Mouse (Mus musculus) hindbrain, embryonic 11.5 days (tissue): ENCODE results near the gene Zfp316. TPM values are rescaled to one million over a fixed set of nuclear protein-coding genes. Genes with fewer than 3 reads are reported as not detected.

Source experiments
- ATAC-seq: fragments of 200-750 bp; cut with Nextera tagmentation; 2 replicates; pipeline ENCODE4 v1.8.0; 2017; ENCODE audit warnings: mild to moderate bottlenecking, moderate TSS enrichment, moderate library complexity; ENCODE audit not compliant: low FRiP score
- DNase-seq: peaks from one replicate; pipeline ENCODE4 v3.0.0-alpha.2; 2015; ENCODE audit warnings: low spot score
- H3K27ac ChIP-seq: fragments of 300-500 bp; sonication (generic); 2 replicates; pipeline ENCODE4 v1.5.1; 2014; ENCODE audit warnings: mild to moderate bottlenecking, low read depth, low read length
- H3K27me3 ChIP-seq: fragments of 300-500 bp; sonication (generic); 2 replicates; pipeline ENCODE4 v1.6.1; 2014; ENCODE audit warnings: mild to moderate bottlenecking, low read length, moderate library complexity, mixed read lengths; ENCODE audit not compliant: control insufficient read depth, insufficient read depth
- H3K36me3 ChIP-seq: fragments of 300-500 bp; sonication (generic); 2 replicates; pipeline ENCODE4 v1.6.1; 2014; ENCODE audit warnings: mild to moderate bottlenecking, low read length, moderate library complexity, mixed read lengths; ENCODE audit not compliant: control insufficient read depth, insufficient read depth
- H3K4me1 ChIP-seq: fragments of 300-500 bp; sonication (generic); replicated peaks from 2 replicates; pipeline ENCODE4 v1.6.1; 2014; ENCODE audit warnings: low read length, mixed read lengths; ENCODE audit not compliant: control insufficient read depth, insufficient read depth
- H3K4me2 ChIP-seq: fragments of 300-500 bp; sonication (generic); replicated peaks from 2 replicates; pipeline ENCODE4 v1.6.1; 2014; ENCODE audit warnings: mild to moderate bottlenecking, low read depth, low read length
- H3K4me3 ChIP-seq: fragments of 300-500 bp; sonication (generic); 2 replicates; pipeline ENCODE4 v1.5.1; 2014; ENCODE audit warnings: low read depth, low read length
- H3K9ac ChIP-seq: fragments of 300-500 bp; sonication (generic); 2 replicates; pipeline ENCODE4 v1.6.1; 2014; ENCODE audit warnings: low read depth, low read length
- H3K9me3 ChIP-seq: fragments of 300-500 bp; sonication (generic); 2 replicates; pipeline ENCODE4 v1.6.1; 2016; ENCODE audit warnings: low read length; ENCODE audit not compliant: control insufficient read depth
- WGBS: fragments of 180-500 bp; shearing (Covaris S2); extraction: QIAGEN DNeasy Blood & Tissue Kit; methylation state at CpG from one replicate; pipeline ENCODE4 v1.1.7; 2014; 5-methylcytosine and 5-hydroxymethylcytosine counted together
- polyA plus RNA-seq: library from polyadenylated mRNA; unstranded; fragments of >200 nt; fragmentation: Nextera tagmentation; extraction: Ambion mirVana; gene quantifications from 2 replicates; pipeline ENCODE4 v1.2.1, GENCODE M21; 2014

Gene Zfp316
- polyA plus RNA-seq, 1 experiment from 2014 or later: 3.4 TPM

DNA sequence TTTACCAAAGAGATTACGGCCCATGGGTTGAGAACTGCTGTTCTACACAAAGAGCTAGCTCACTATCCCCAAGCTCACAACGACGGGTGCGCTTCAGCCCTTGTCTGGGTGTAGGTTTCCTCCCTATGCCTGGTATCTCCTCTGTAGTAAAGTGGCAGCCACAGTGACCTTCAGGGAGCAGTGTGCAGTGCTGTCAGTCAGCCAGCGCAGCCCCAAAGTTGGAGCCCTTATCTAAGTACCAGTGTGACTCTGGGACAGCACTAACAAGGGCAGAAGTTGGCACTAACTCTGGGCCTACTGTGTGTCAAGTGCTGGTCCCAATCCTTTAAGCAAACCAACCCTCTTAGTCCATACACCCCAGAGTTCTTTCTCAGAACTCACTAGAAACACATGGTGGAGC, 39.0 kb upstream of the Zfp316 start:
- Histone ChIP-seq H3K9me3 (no peaks in the 10 kb centered on the region), H3K27ac (no peak overlapping the region), H3K36me3 (peaks cover 16% of the 10 kb centered on the region; the same call in 1 of the 2 replicates), H3K27me3 (no peaks in the 10 kb centered on the region), H3K4me2 (no peak overlapping the region), H3K4me3 (no peak overlapping the region), H3K9ac (no peak overlapping the region), H3K4me1 (no peaks in the 10 kb centered on the region; the same call in 1 of the 2 replicates)
- DNase-seq (no peak), ATAC-seq (no peak)
- 96% methylated on average over 5 of the region's 5 CpGs for WGBS

DNA sequence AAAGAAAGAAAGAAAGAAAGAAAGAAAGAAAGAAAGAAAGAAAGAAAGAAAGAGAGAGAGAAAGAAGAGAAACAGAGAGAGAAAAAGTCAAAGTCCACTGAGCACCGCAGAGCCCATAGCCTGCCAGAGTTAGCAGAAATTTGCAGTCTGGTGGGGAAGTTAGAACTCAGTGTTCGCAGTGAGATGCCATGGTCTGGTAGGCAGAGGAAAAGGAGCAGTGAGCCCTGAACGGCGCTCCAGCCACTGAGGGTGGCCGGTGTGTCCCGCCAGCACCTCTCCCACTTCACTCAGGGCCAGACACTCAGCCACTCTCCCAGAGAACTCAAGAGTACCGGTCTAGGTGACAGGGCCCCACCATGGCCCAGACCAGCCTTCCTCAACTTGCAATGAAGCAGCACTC, 34.4 kb upstream of the Zfp316 start:
- Histone ChIP-seq H3K27ac (no peak overlapping the region), H3K27me3 (no peaks in the 10 kb centered on the region), H3K36me3 (peaks cover 29% of the 10 kb centered on the region), H3K9me3 (no peaks in the 10 kb centered on the region), H3K4me2 (no peak overlapping the region), H3K4me3 (no peak overlapping the region), H3K9ac (no peak overlapping the region), H3K4me1 (no peaks in the 10 kb centered on the region)
- DNase-seq (no peak), ATAC-seq (no peak)
- WGBS: 88% methylated on average over 7 of the region's 7 CpGs

DNA sequence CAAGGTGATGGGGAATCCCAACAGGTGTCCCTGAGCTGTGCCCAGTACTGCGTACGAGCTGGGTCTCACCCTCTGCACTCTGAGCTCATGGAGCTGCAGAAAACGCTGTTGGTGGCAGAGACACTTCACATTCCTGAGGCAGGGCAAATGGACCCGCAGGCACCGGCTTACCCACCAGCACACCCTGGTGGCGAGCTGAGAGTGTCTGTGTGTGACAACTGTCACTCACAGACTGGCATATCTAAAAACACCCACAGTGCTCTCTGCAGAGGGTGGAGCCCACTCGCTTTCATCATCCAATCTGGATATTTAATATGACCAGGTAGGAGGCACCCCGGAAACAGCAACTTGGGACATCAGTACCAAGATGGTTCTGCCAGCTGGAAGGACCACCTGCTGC, 31.5 kb upstream of the Zfp316 start:
- Histone ChIP-seq H3K4me3 (no peak overlapping the region), H3K36me3 (peaks cover 29% of the 10 kb centered on the region), H3K9ac (no peak overlapping the region), H3K27ac (no peak overlapping the region), H3K4me1 (no peaks in the 10 kb centered on the region), H3K9me3 (no peaks in the 10 kb centered on the region), H3K27me3 (no peaks in the 10 kb centered on the region), H3K4me2 (no peak overlapping the region)
- DNase-seq (no peak), ATAC-seq (no peak)
- WGBS: 86% methylated on average over 8 of the region's 8 CpGs

DNA sequence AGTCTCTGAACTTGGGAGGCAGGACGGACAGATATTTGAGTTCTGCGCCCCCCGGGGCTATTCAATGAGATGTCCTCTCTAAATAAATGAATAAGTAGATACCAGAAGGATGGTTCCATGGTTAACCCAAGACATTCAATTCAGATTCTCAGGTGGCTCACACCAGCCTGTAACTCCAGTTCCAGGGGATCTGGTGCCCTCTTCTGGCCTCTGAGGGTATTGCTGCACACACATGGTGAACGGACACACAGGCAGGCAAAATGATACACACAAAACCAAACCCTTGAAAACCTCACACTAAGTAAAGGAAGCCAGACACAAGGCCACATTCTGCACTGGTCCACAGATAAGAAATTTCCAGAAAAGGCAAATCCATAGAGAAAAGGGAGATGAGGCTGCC, 29.9 kb upstream of the Zfp316 start:
- no peaks in the 10 kb centered on the region for H3K9me3 ChIP-seq
- H3K27me3 ChIP-seq: no peaks in the 10 kb centered on the region
- H3K36me3 ChIP-seq: peaks cover 24% of the 10 kb centered on the region

DNA sequence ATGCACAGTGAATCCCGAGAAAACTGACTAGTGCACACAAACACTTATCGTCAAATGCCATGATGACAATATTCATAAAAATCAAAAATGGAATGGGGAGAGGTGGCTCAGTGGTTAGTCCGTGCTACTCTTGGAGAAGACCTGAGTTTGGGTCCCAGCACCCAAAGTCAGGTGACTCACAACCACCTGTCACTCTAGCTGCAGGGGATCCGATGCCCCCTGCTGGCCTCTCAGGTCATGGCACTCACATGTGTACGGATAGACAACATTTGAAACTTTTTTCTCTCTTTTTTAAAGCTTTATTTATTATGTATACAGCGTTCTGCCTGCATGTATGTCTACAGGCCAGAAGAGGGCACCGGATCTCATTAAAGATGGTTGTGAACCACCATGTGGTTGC, 28.6 kb upstream of the Zfp316 start:
- H3K4me2 ChIP-seq: no peak overlapping the region
- H3K27me3 ChIP-seq: peaks cover 12% of the 10 kb centered on the region
- ATAC-seq: no peak
- no peak overlapping the region for H3K4me3 ChIP-seq
- no peaks in the 10 kb centered on the region for H3K9me3 ChIP-seq
- no peak overlapping the region for H3K9ac ChIP-seq
- peaks cover 4% of the 10 kb centered on the region; the same call in 1 of the 2 replicates for H3K4me1 ChIP-seq
- no peak overlapping the region for H3K27ac ChIP-seq
- 89% methylated on average over 7 of the region's 7 CpGs for WGBS
- peak; percentile 25 for DNase-seq
- H3K36me3 ChIP-seq: peaks cover 22% of the 10 kb centered on the region

More for the DNA sequence above, 29.9 kb upstream of the Zfp316 start:
- Histone ChIP-seq H3K9ac (no peak overlapping the region), H3K4me2 (no peak overlapping the region), H3K4me3 (no peak overlapping the region), H3K4me1 (no peaks in the 10 kb centered on the region), H3K27ac (no peak overlapping the region)
- no peak for ATAC-seq
- peak; percentile 70 for DNase-seq
- 95% methylated on average over 4 of the region's 4 CpGs for WGBS

DNA sequence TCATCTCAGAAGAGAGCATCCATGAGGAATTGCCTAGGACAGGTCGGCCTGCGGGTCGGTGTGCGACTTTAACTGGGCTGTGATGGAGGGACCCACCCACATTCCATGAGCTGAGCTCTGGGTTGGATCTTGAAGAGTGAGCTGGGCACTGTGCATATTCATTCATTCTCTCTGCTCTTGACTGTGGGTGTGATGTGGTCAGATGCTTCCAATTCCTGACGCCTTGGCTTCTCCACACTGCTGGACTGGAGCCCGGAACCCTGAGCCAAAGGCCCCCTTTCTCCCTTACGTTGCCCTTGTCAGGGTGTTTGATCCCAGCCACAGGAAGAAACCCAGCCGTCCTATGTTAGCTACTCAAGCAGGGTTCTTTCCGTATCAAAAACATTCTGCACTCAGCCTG, 28.2 kb upstream of the Zfp316 start:
- H3K4me2 ChIP-seq: no peak overlapping the region
- H3K27me3 ChIP-seq: peaks cover 16% of the 10 kb centered on the region
- 92% methylated on average over 9 of the region's 9 CpGs for WGBS
- H3K4me3 ChIP-seq: no peak overlapping the region
- H3K4me1 ChIP-seq: peaks cover 4% of the 10 kb centered on the region; the same call in 1 of the 2 replicates
- no peak overlapping the region for H3K27ac ChIP-seq
- ATAC-seq (no peak), DNase-seq (no peak)
- no peaks in the 10 kb centered on the region for H3K9me3 ChIP-seq
- H3K9ac ChIP-seq: no peak overlapping the region
- H3K36me3 ChIP-seq: peaks cover 22% of the 10 kb centered on the region

DNA sequence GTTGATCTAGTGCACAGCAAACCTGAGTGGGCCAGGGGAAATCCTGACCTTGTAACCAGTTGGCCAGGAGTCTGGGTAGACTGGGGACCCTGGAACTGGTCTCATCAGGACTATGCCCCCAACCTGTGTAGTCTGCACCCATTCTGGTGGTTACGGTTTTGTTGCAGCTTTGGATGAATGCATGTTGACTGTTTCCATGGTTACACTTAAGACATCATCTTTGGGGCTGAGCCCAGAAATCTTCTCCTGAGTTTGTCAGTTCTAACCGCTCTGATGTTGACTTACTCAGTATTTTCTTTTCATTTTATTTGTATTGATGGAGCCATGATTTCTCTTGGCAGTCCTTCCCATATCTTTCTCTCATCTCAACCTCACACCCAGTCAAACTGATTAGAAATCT, 25.5 kb upstream of the Zfp316 start:
- no peak for DNase-seq
- H3K4me1 ChIP-seq: peaks cover 4% of the 10 kb centered on the region; the same call in 1 of the 2 replicates
- peaks cover 34% of the 10 kb centered on the region for H3K27me3 ChIP-seq
- 85% methylated on average over 2 of the region's 2 CpGs for WGBS
- no peak overlapping the region for H3K9ac ChIP-seq
- H3K9me3 ChIP-seq: no peaks in the 10 kb centered on the region
- ATAC-seq: no peak
- no peak overlapping the region for H3K4me2 ChIP-seq
- H3K4me3 ChIP-seq: no peak overlapping the region
- H3K27ac ChIP-seq: no peak overlapping the region
- H3K36me3 ChIP-seq: peaks cover 5% of the 10 kb centered on the region; the same call in 1 of the 2 replicates

DNA sequence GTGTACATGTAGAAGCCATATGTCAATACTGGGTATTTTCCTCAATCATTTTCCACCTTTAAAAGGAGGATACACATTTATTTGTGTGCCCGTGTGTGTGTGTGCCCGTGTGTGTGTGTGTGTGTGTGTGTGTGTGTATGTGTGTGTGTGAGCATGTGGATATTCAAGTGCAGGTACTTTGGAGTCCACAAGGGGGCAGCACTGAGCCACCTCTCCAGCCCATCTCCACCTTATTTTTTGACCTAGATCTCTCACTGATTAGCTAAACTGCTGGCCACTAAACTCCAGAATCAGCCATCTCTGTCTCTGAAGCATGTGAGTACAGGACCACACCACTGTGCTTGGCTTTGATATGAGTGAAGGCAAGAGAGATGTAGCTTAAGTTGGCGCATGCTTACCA, 25.0 kb upstream of the Zfp316 start:
- Histone ChIP-seq H3K9ac (no peak overlapping the region), H3K4me1 (peaks cover 4% of the 10 kb centered on the region; the same call in 1 of the 2 replicates), H3K27ac (no peak overlapping the region), H3K4me3 (no peak overlapping the region), H3K4me2 (no peak overlapping the region), H3K36me3 (peaks cover under 1% of the 10 kb centered on the region; the same call in 1 of the 2 replicates), H3K9me3 (no peaks in the 10 kb centered on the region), H3K27me3 (peaks cover 35% of the 10 kb centered on the region)
- WGBS: 93% methylated on average over 3 of the region's 3 CpGs
- ATAC-seq (no peak), DNase-seq (no peak)

DNA sequence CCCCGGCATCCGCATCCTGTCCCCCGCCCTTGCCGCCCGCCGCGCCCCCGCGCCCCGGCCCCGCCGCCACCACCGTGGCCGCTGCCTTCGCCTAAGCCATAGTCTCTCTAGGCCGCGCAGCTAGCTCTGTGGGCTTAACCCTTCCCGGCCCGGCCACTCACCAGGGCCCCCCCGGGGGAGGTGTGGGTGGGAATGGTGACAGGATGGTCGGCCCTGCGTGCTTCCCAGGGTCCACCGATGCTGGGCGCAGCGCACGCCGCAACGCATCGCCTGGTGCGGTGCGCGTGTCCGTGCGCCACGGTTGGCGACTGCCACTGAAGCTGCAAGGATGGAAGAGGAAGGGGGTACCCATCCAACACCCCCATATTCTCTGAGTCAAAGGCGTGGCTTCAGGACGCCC, 23.6 kb upstream of the Zfp316 start, which contains the start of gene Zfp853:
Gene Zfp853, minus strand, starts transcription at position 220 of the 400 bp plus-strand sequence.
- Histone ChIP-seq H3K4me2 (peak within 1 kb of the TSS; percentile 42), H3K4me1 (peaks cover 4% of the 10 kb centered on the region), H3K9ac (peak within 1 kb of the TSS; percentile 31; the same call in 1 of the 2 replicates), H3K36me3 (no peaks in the 10 kb centered on the region), H3K27ac (no peak within 1 kb of the TSS), H3K9me3 (no peaks in the 10 kb centered on the region), H3K4me3 (peak within 1 kb of the TSS; percentile 29), H3K27me3 (peaks cover 49% of the 10 kb centered on the region)
- 9% methylated on average over 18 of the region's 38 CpGs for WGBS
- ATAC-seq (no peak), DNase-seq (peak; percentile 19)
